Mouse (Mus musculus): ENCODE data around the gene Unc5c.

DNA sequence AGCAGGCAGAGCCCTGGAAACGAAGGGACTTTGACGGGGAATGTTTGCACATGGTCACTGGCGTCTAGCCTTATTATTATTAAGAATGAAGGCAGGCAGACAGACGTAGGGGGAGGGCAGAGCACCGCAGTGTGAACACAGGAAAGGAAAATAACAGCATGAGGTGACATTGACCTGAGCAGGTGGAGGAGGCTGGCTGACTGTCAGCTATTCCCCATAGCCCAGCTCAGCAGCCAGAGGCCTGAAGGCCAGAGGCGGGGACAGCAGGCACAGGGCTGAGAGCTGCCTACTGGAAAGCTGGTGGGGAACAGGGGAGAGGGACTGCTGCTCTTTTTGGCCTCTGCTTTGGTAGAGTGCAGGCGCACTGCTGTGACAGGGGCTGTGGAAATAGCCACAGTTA is 345.9 kb downstream of the Unc5c start:
- TF ChIP-seq CTCF (IDR thresholded peaks at IDR 0.05; ENCODE audit: low read depth) (no peak), EP300 (IDR thresholded peaks at IDR 0.05; ENCODE audit: low read depth) (no peak)
